23 mouse cellular contexts compared by ENCODE assay signal in the genomic region with DNA sequence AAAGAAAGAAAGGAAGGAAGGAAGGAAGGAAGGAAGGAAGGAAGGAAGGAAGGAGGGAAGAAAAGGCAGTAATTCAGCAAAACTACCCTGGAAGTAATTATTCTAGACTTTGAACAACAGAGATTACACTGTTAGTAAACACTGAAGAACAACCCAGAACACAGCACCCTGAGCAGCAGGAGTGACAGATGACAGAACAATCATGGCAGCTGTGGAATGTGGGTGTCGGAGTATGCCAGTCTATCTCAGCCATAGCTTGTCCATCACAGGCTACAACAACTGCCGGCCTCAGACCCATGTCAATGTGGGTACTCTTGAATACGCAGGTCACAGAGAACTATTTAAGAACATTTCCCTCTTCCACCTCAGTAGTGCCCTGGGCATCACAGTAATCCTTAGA. TPM values are rescaled to one million over a fixed set of nuclear protein-coding genes. Genes with fewer than 3 reads are reported as not detected.
"Had no signal": no experiment of that assay in that cellular context is flagged by ENCODE, and none has a peak within 500 bp of the region (broad histone marks: within the 10 kb centered on the region; RNA-seq: fewer than 3 reads in every experiment).

No protein-coding gene starts in this region.

- H3K4me1 ChIP-seq: midbrain, embryonic 10.5 days; midbrain, embryonic 12.5 days; neural tube, embryonic 13.5 days; neural tube, embryonic 15.5 days had no signal

- H3K4me3 ChIP-seq: midbrain, embryonic 10.5 days; midbrain, embryonic 12.5 days; myocyte; neural tube, embryonic 13.5 days; neural tube, embryonic 15.5 days had no signal

- H3K27me3 ChIP-seq: midbrain, embryonic 12.5 days; neural tube, embryonic 13.5 days; neural tube, embryonic 15.5 days had no signal

- H3K9me3 ChIP-seq: midbrain, embryonic 10.5 days; midbrain, embryonic 12.5 days; neural tube, embryonic 13.5 days; neural tube, embryonic 15.5 days had no signal

- H3K27ac ChIP-seq: midbrain, embryonic 10.5 days; midbrain, embryonic 12.5 days; neural tube, embryonic 13.5 days; neural tube, embryonic 15.5 days had no signal

- DNase-seq: lung, embryonic 14.5 days; lung, postnatal 10 days; lung, postnatal 4 days; midbrain, embryonic 14.5 days; retina, postnatal 1 day; right cerebral cortex, adult 18-20 months; right cerebral cortex, postnatal 25 days; right cerebral cortex, postnatal 4 days; spleen, adult 18-20 months; thymus, adult 18-20 months; thymus, postnatal 14 days; thymus, postnatal 36 days had no signal

- H3K36me3 ChIP-seq: midbrain, embryonic 10.5 days; midbrain, embryonic 12.5 days; neural tube, embryonic 13.5 days; neural tube, embryonic 15.5 days had no signal

- ATAC-seq: midbrain, embryonic 16.5 days had no signal

- H3K9ac ChIP-seq: lung, embryonic 14.5 days; midbrain, embryonic 12.5 days; neural tube, embryonic 13.5 days; neural tube, embryonic 15.5 days had no signal

- H3K4me2 ChIP-seq: lung, embryonic 14.5 days; midbrain, embryonic 12.5 days; neural tube, embryonic 13.5 days; neural tube, embryonic 15.5 days had no signal

RNA-seq across cellular contexts. Expression of a gene that starts 48.3 kb away (rescaled TPM):
- total RNA-seq: megakaryocyte, adult 5-6 weeks; megakaryocyte-erythroid progenitor cell, adult 5-6 weeks had no signal
- polyA plus RNA-seq: midbrain, embryonic 10.5 days; myocyte; neural tube, embryonic 11.5 days; neural tube, embryonic 15.5 days; small intestine, adult 2 months; stomach, embryonic 16.5 days had no signal
